Mouse (Mus musculus) midbrain, embryonic 14.5 days (tissue): ENCODE measurements around the gene Cdk9. TPM values are rescaled to one million over a fixed set of nuclear protein-coding genes. Genes with fewer than 3 reads are reported as not detected.

ENCODE experiments used
- ATAC-seq: fragments of 200-750 bp; cut with Nextera tagmentation; 2 replicates; pipeline ENCODE4 v1.8.0; 2017; ENCODE audit warnings: moderate number of reproducible peaks, moderate library complexity; ENCODE audit not compliant: low FRiP score, low TSS enrichment
- DNase-seq: peaks from one replicate; pipeline ENCODE4 v3.0.0-alpha.2; 2015
- H3K27ac ChIP-seq: fragments of 300-500 bp; sonication (generic); replicated peaks from 2 replicates; pipeline ENCODE4 v1.5.1; 2014; ENCODE audit warnings: mild to moderate bottlenecking, low read depth, low read length, moderate library complexity
- H3K27me3 ChIP-seq: fragments of 300-500 bp; sonication (generic); 2 replicates; pipeline ENCODE4 v1.6.1; 2014; ENCODE audit warnings: low read length, control low read depth, mixed read lengths; ENCODE audit not compliant: control insufficient read depth, insufficient read depth
- H3K36me3 ChIP-seq: fragments of 300-500 bp; sonication (generic); 2 replicates; pipeline ENCODE4 v1.6.1; 2014; ENCODE audit warnings: low read length, control low read depth; ENCODE audit not compliant: control insufficient read depth, insufficient read depth
- H3K4me1 ChIP-seq: fragments of 300-500 bp; sonication (generic); 2 replicates; pipeline ENCODE4 v1.6.1; 2014; ENCODE audit warnings: mild to moderate bottlenecking, antibody characterized with exemption, low read length, control low read depth; ENCODE audit not compliant: control insufficient read depth, insufficient read depth
- H3K4me2 ChIP-seq: fragments of 300-500 bp; sonication (generic); 2 replicates; pipeline ENCODE4 v1.6.1; 2014; ENCODE audit warnings: mild to moderate bottlenecking, low read length, moderate library complexity
- H3K4me3 ChIP-seq: fragments of 300-500 bp; sonication (generic); replicated peaks from 2 replicates; pipeline ENCODE4 v1.5.1; 2014; ENCODE audit warnings: low read depth, low read length
- H3K9ac ChIP-seq: fragments of 300-500 bp; sonication (generic); replicated peaks from 2 replicates; pipeline ENCODE4 v1.6.1; 2014; ENCODE audit warnings: mild to moderate bottlenecking, low read length, moderate library complexity
- H3K9me3 ChIP-seq: fragments of 300-500 bp; sonication (generic); 2 replicates; pipeline ENCODE4 v1.6.1; 2016; ENCODE audit warnings: low read length, control low read depth, mixed read lengths; ENCODE audit not compliant: control insufficient read depth
- WGBS: fragments of 180-500 bp; shearing (Covaris S2); extraction: QIAGEN DNeasy Blood & Tissue Kit; methylation state at CpG from one replicate; pipeline ENCODE4 v1.1.7; 2014; 5-methylcytosine and 5-hydroxymethylcytosine counted together
- polyA plus RNA-seq: library from polyadenylated mRNA; unstranded; fragments of >200 nt; fragmentation: Nextera tagmentation; extraction: Ambion mirVana; gene quantifications from 2 replicates; pipeline ENCODE4 v1.2.1, GENCODE M21; 2014

The Cdk9 gene
- polyA plus RNA-seq, 1 experiment from 2014 or later: 61.4 TPM

DNA sequence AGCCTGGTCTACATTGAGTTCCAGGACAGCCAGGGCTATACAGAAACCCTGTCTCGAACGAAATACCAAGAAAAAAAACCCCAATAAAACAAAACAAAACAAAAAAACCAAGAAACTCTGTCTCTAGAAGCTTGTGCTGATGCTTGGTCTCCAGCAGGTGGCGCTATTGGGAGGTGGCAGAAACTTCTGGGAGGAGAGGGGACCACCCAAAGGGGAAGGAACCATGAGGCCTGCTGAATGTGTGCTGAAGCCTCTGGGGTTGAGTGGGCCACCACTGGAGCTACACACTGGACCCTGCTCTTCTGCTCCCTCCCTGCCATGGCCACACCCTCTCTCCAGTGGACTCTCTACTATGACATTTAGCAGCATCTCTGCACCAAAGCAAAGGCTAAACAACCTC is 4.2 kb downstream of the Cdk9 start:
- no peak for ATAC-seq
- Histone ChIP-seq H3K4me1 (peaks cover 8% of the 10 kb centered on the region), H3K4me2 (no peak overlapping the region), H3K4me3 (no peak overlapping the region), H3K9ac (no peak overlapping the region), H3K9me3 (no peaks in the 10 kb centered on the region), H3K36me3 (peaks cover 75% of the 10 kb centered on the region), H3K27me3 (no peaks in the 10 kb centered on the region), H3K27ac (no peak overlapping the region)
- 45% methylated on average over 3 of the region's 3 CpGs for WGBS
- DNase-seq: peak; percentile 79

DNA sequence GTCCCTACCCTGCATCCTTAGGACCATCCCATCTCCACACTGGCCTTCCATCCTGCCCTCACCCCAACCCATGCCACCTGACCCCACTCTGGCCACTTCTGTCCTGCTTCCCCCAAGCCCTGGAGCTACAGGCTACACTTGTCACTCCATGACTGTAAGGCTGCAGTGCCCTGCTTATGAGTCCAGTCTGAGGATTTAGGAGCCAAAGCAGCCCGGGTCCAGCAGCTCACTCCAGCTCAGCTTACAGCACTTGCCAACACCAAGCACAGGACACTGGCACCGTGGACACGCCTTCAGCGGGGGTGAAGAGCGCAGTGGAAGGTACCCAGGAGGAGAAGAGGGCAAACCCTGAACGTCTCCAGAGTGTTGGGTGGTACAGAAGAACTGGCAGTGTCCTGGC is 5.9 kb downstream of the Cdk9 start:
- Histone ChIP-seq H3K4me1 (peaks cover 8% of the 10 kb centered on the region), H3K4me3 (no peak overlapping the region), H3K36me3 (peaks cover 85% of the 10 kb centered on the region), H3K9me3 (no peaks in the 10 kb centered on the region), H3K4me2 (no peak overlapping the region), H3K27me3 (no peaks in the 10 kb centered on the region), H3K9ac (no peak overlapping the region), H3K27ac (no peak overlapping the region)
- ATAC-seq (no peak), DNase-seq (no peak)
- WGBS: 97% methylated on average over 6 of the region's 6 CpGs

DNA sequence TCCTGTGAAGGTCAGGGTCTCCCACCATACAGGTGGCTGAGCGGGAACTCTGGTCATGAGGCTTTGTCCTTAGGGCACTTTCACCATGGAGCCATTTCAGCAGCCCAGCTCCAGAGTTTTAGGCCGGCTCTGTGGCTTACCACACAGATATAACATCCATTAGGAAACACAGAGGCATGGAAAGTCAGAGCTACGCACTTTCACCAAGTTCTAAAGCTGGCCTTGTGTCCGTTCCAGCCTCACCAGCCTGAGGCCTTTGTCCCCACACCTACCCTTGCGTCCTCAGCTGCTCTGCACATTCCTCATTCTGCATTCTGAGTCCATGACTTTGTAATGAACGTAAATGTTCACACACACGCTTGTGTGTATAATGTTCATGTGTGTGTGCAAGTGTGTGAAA is 7.9 kb downstream of the Cdk9 start:
- H3K9ac ChIP-seq: no peak overlapping the region
- no peak for DNase-seq
- H3K4me3 ChIP-seq: no peak overlapping the region
- no peaks in the 10 kb centered on the region for H3K27me3 ChIP-seq
- no peak overlapping the region for H3K27ac ChIP-seq
- no peak overlapping the region for H3K4me2 ChIP-seq
- no peak for ATAC-seq
- H3K9me3 ChIP-seq: no peaks in the 10 kb centered on the region
- H3K4me1 ChIP-seq: no peaks in the 10 kb centered on the region
- 96% methylated on average over 7 of the region's 7 CpGs for whole genome bisulfite sequencing
- H3K36me3 ChIP-seq: peaks cover 72% of the 10 kb centered on the region

DNA sequence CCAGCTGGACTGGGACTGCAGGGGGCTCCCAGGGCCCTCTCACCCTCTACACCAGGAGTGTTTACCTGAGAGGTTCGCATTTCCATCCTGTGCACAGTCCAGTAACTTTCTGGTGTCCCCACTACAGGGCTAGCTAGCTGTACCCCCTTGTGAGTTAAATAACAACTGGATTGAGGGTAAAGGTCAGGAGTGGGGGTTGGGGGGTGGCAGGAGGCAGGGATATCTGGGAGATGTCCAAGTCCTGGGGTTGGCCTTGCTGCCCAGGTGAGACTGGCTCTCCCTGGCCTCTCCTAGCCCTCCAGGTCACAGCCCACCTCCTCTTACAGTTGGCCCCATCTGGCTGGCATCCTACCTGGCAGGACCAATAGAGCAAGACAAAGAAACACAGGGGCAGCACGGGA is 8.9 kb downstream of the Cdk9 start, which contains the start of gene Fpgs:
Gene Fpgs (minus strand): TSS at position 125 of the 401 bp plus-strand sequence.
- DNase-seq: no peak
- Histone ChIP-seq H3K4me3 (no peak within 1 kb of the TSS), H3K4me2 (no peak within 1 kb of the TSS), H3K36me3 (peaks cover 62% of the 10 kb centered on the region), H3K27ac (no peak within 1 kb of the TSS), H3K4me1 (no peaks in the 10 kb centered on the region), H3K27me3 (no peaks in the 10 kb centered on the region), H3K9ac (no peak within 1 kb of the TSS), H3K9me3 (no peaks in the 10 kb centered on the region)
- 83% methylated on average over 2 of the region's 2 CpGs for WGBS
- ATAC-seq: no peak

DNA sequence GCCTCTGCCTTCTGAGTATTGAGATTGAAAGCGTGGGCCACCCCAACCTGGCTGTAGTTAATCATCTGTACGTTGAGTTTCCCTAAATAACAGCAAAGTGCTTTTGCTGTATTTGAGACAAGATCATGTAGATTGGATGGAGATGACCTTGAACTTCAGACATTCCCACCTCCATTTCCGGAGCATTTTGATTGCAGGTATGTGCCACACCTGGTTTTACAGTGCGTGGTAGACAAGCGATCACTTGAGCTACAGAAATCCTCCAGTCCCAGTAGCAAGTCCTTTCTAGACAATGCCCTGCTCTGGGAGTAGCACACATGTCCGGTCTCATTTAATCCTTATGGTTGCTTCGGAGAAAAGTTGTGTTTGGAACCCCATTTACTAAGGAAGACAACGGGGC is 9.8 kb downstream of the Cdk9 start:
- Histone ChIP-seq H3K36me3 (peaks cover 53% of the 10 kb centered on the region), H3K27ac (no peak overlapping the region), H3K27me3 (no peaks in the 10 kb centered on the region), H3K4me3 (no peak overlapping the region), H3K9me3 (no peaks in the 10 kb centered on the region), H3K9ac (no peak overlapping the region), H3K4me2 (no peak overlapping the region), H3K4me1 (no peaks in the 10 kb centered on the region)
- ATAC-seq (no peak), DNase-seq (no peak)
- 95% methylated on average over 8 of the region's 8 CpGs for WGBS

DNA sequence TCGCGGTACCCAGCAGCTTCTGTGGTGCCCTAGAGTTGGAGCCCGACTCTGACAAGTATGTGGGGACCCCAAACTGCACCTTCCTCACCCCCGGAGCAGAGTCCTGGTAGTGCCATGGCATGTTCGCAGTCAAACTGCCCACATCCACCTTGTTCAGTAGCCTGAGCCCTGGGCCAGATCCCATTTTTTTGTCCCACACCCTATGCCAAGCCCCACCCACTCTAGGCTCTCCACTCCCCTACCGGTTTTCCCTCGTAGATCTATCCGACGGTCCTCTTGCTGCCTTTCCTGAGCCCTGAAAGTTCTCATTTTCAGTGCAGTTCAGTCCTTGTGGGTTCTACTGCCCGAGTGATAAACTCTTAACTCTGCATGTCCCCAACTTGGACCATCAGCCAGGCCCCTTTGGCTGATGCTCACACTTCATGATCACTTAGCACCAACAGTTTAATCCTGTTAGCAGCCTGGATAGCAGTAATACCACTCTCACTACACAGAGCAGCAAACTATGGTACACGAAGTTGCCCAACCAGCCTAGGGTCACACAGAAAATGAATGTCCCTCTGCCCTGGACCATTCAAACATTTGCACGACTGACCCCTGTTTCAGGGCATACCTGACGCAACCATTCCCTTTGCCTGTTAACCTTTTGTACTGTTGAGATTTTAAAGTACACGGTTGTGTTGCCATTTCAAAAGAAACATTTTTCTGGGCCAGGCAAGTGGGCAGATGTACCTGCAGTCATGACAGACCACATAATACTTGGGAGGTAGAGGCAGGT is 11.7 kb downstream of the Cdk9 start:
- no peak overlapping the region for H3K4me3 ChIP-seq
- no peaks in the 10 kb centered on the region for H3K4me1 ChIP-seq
- H3K9me3 ChIP-seq: no peaks in the 10 kb centered on the region
- no peak overlapping the region for H3K4me2 ChIP-seq
- 90% methylated on average over 14 of the region's 14 CpGs for WGBS
- peaks cover 36% of the 10 kb centered on the region for H3K36me3 ChIP-seq
- no peak overlapping the region for H3K9ac ChIP-seq
- no peaks in the 10 kb centered on the region for H3K27me3 ChIP-seq
- no peak for DNase-seq
- no peak overlapping the region for H3K27ac ChIP-seq
- no peak for ATAC-seq

DNA sequence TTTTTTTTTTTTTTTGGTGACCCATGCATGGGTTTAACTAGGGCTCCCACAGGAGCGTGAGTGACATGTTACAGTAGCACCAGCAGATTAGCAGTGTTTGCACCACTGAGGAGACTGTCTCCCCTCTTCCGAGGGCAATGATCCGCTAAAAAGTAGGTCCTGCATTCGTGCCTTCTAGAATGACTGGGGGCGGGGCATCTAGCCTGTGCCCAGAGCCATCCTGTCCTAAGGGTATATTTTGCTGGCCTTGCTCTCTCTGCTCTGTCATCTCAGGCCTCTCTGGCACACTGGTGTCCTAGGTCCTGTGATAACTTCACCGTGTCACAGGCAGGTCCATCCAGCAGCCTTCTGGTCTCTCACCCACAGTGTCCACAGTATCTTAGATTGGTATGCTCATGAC is 13.2 kb downstream of the Cdk9 start:
- WGBS: 80% methylated on average over 6 of the region's 6 CpGs
- no peaks in the 10 kb centered on the region for H3K27me3 ChIP-seq
- ATAC-seq (no peak), DNase-seq (no peak)
- H3K4me3 ChIP-seq: no peak overlapping the region
- H3K9ac ChIP-seq: no peak overlapping the region
- H3K9me3 ChIP-seq: no peaks in the 10 kb centered on the region
- H3K4me1 ChIP-seq: no peaks in the 10 kb centered on the region
- H3K27ac ChIP-seq: no peak overlapping the region
- no peak overlapping the region for H3K4me2 ChIP-seq
- peaks cover 21% of the 10 kb centered on the region for H3K36me3 ChIP-seq

DNA sequence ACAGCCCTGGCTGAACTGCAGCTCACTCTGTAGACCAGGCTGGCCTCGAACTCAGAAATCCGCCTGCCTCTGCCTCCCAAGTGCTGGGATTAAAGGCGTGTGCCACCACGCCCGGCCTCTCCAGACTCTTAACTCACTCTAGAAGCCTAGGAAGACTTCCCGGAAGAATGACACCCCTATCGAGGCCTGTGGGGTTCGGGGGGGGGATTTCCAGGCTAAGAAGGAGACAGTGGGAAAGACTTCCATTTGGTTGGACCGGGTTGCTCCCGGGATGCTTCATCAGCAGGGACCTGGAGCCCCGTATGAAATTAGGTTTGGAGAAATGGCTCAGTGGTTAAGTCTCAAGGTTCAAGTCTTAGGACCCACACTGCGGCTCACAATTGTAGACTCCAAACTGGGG is 18.2 kb downstream of the Cdk9 start:
- H3K9me3 ChIP-seq: no peaks in the 10 kb centered on the region
- peaks cover 9% of the 10 kb centered on the region for H3K4me1 ChIP-seq
- peak overlapping the region; percentile 74; the same call in 1 of the 2 replicates for H3K4me3 ChIP-seq
- no peaks in the 10 kb centered on the region for H3K27me3 ChIP-seq
- H3K4me2 ChIP-seq: peak overlapping the region; percentile 93
- DNase-seq (no peak), ATAC-seq (no peak)
- 91% methylated on average over 12 of the region's 12 CpGs for WGBS
- peak overlapping the region; percentile 83; the same call in 1 of the 2 replicates for H3K9ac ChIP-seq
- H3K36me3 ChIP-seq: no peaks in the 10 kb centered on the region
- no peak overlapping the region for H3K27ac ChIP-seq

DNA sequence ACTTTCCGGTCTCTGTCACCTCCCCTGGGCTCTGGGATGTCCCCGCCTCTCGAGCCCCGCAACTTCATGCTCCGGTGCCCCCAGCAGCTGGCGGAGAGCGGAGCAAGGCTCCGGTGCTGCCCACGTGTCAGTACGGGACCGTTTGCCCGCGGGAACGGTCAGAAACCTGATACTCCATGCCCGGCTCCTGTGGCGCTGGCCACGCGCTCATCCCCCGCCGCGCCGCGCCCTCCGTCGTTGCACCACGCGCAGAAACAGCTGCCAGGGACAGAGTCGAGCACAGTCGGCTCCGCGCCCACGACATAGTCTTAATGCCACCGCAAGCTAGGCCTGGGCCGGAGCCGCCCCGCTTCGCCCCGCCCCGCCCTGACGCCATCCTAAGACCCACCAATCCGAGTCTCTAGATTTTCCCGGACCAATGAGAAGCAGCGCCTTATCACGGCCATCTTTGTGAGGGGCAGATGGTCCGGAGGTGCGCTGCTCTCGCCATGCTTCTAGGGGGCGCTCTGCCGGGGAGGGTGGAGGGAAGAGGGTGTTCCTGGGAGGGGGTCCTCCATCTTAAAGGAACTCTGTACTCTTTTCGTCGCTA is 19.0 kb downstream of the Cdk9 start:
- peak; percentile 98 for DNase-seq
- H3K9ac ChIP-seq: peak overlapping the region; percentile 83
- H3K4me1 ChIP-seq: peaks cover 9% of the 10 kb centered on the region
- peak overlapping the region; percentile 74 for H3K4me3 ChIP-seq
- peak overlapping the region; percentile 76 for H3K27ac ChIP-seq
- no peaks in the 10 kb centered on the region for H3K9me3 ChIP-seq
- no peaks in the 10 kb centered on the region for H3K36me3 ChIP-seq
- ATAC-seq: peak; percentile 97
- H3K4me2 ChIP-seq: peak overlapping the region; percentile 93
- no peaks in the 10 kb centered on the region for H3K27me3 ChIP-seq
- WGBS: under 1% methylated on average over 51 of the region's 51 CpGs
